7 mouse cellular contexts compared by ENCODE assay signal in genomic region chr15:86203942-86204561, GRCm38 (mm10). TPM values are rescaled to one million over a fixed set of nuclear protein-coding genes. Genes with fewer than 3 reads are reported as not detected.
DNase-seq lines count a peak whose midpoint lies in the region; ATAC-seq and TF ChIP-seq lines count a peak whose summit lies in the region.

No protein-coding gene starts in this region.

- ATAC-seq in heart, embryonic 16.5 days (replicated peaks; ENCODE audit: extremely low read depth, insufficient read depth, low FRiP score), result peak; percentile 37; the same call in 1 of the 2 replicates
- ATAC-seq in liver, postnatal 0 days, result peak; percentile 38

- H3K4me3 ChIP-seq in heart, embryonic 16.5 days (ENCODE audit: low read length), result peak overlapping the region; percentile 11; the same call in 1 of the 2 replicates
- no peak overlapping the region; the same call in 1 of the 2 replicates for H3K4me3 ChIP-seq in liver, postnatal 0 days (ENCODE audit: low read depth, low read length)

- 0 out of 2 replicates have a peak, but pooled peaks cover 2% of the 10 kb centered on the region for H3K9me3 ChIP-seq in heart, embryonic 16.5 days (replicated peaks; ENCODE audit: control insufficient read depth, low read length)
- H3K9me3 ChIP-seq in liver, postnatal 0 days (ENCODE audit: low read length), result no peaks in the 10 kb centered on the region

- no peak overlapping the region for H3K9ac ChIP-seq in heart, embryonic 16.5 days (ENCODE audit: low read length)
- H3K9ac ChIP-seq in liver, postnatal 0 days (replicated peaks), result no peak overlapping the region

- H3K36me3 ChIP-seq in heart, embryonic 16.5 days (ENCODE audit: control insufficient read depth, insufficient read depth), result no peaks in the 10 kb centered on the region
- H3K36me3 ChIP-seq in liver, postnatal 0 days (replicated peaks; ENCODE audit: insufficient read depth, low read length), result no peaks in the 10 kb centered on the region

- TF ChIP-seq EP300 in liver, postnatal 0 days (IDR thresholded peaks at IDR 0.05; ENCODE audit: low read depth), result no peak

- peak overlapping the region; percentile 61 for H3K27ac ChIP-seq in heart, embryonic 16.5 days (ENCODE audit: low read length)
- H3K27ac ChIP-seq in liver, postnatal 0 days (ENCODE audit: low read depth), result peak overlapping the region; percentile 59

- no peak for TF ChIP-seq CTCF in liver, postnatal 0 days (IDR thresholded peaks at IDR 0.05; ENCODE audit: low read depth)

- peak overlapping the region; percentile 31; the same call in 1 of the 2 replicates for H3K4me2 ChIP-seq in heart, embryonic 16.5 days (ENCODE audit: low read depth, low read length)
- H3K4me2 ChIP-seq in liver, postnatal 0 days (ENCODE audit: low read depth, low read length), result peak overlapping the region; percentile 54

- H3K4me1 ChIP-seq in heart, embryonic 16.5 days (ENCODE audit: control insufficient read depth, insufficient read depth, low read length), result peaks cover 7% of the 10 kb centered on the region; the same call in 1 of the 2 replicates
- peaks cover 39% of the 10 kb centered on the region for H3K4me1 ChIP-seq in liver, postnatal 0 days (ENCODE audit: insufficient read depth)

- DNase-seq in ES-CJ7 (ENCODE audit: low read depth, low spot score), result peak; percentile 33
- peak; percentile 80 for DNase-seq in adrenal gland, adult 2 months
- peak; percentile 71 for DNase-seq in liver, postnatal 0 days
- DNase-seq in thymus, postnatal 4 days, result peak; percentile 89
- DNase-seq in layer of hippocampus, adult 9-11 months, result no peak
- no peak for DNase-seq in layer of hippocampus, postnatal 14 days (ENCODE audit: low spot score in 2 of 2)

- WGBS in heart, embryonic 16.5 days, result 30% methylated on average over 7 of the region's 7 CpGs
- 35% methylated on average over 7 of the region's 7 CpGs for WGBS in liver, postnatal 0 days (ENCODE audit: insufficient replicate concordance)

- no peaks in the 10 kb centered on the region for H3K27me3 ChIP-seq in heart, embryonic 16.5 days (ENCODE audit: control insufficient read depth, insufficient read depth, low read length)
- H3K27me3 ChIP-seq in liver, postnatal 0 days (ENCODE audit: insufficient read depth, low read length), result no peaks in the 10 kb centered on the region

RNA-seq across cellular contexts. Expression of gene Tbc1d22a, which starts 10.2 kb away (rescaled TPM):
- 10 to 100 TPM; 34.5 to 37.7 TPM for total RNA-seq in adrenal gland, adult 2 months (2021)
- polyA plus RNA-seq in adrenal gland, adult 2 months (2012; rRNA removed), result 38.7 and 44.4 TPM in 2 replicates
- 11.5 and 12.6 TPM in 2 replicates for polyA plus RNA-seq in heart, embryonic 16.5 days (2015; fragmentation: Nextera tagmentation; extraction: Ambion mirVana)
- polyA plus RNA-seq in liver, postnatal 0 days (2015; fragmentation: Nextera tagmentation; extraction: Ambion mirVana), result 6.0 and 6.4 TPM in 2 replicates
- total RNA-seq in layer of hippocampus, postnatal 14 days (2021), result 10 to 100 TPM; 29.8 to 30.1 TPM

RNA-seq across cellular contexts. Expression of gene Cerk, which starts 18.1 kb away (rescaled TPM):
- total RNA-seq in adrenal gland, adult 2 months (2021), result 10 to 100 TPM; 34.5 to 41.1 TPM
- 33.7 and 39.6 TPM in 2 replicates for polyA plus RNA-seq in adrenal gland, adult 2 months (2012; rRNA removed)
- polyA plus RNA-seq in heart, embryonic 16.5 days (2015; fragmentation: Nextera tagmentation; extraction: Ambion mirVana), result 18.7 and 19.3 TPM in 2 replicates
- 5.5 and 6.1 TPM in 2 replicates for polyA plus RNA-seq in liver, postnatal 0 days (2015; fragmentation: Nextera tagmentation; extraction: Ambion mirVana)
- total RNA-seq in layer of hippocampus, postnatal 14 days (2021), result 10 to 100 TPM; 46.7 to 49.1 TPM

Comparison
In these comparisons a context has a peak if more than half of its experiments do, and no peak if none do; other contexts are left out.
1. DNase-seq: peak in ES-CJ7 (single experiment), adrenal gland, adult 2 months (single experiment), liver, postnatal 0 days (single experiment) and thymus, postnatal 4 days (single experiment); none in layer of hippocampus, adult 9-11 months (single experiment) and layer of hippocampus, postnatal 14 days (0 of 2).